Mouse (Mus musculus) liver, adult (tissue): ENCODE data around the gene A630095N17Rik.

Experiments used
- GATA4 ChIP-seq: IDR thresholded peaks from 2 replicates; pipeline ENCODE4 v1.6.1; 2014; ENCODE audit warnings: mild to moderate bottlenecking, low read length; ENCODE audit not compliant: insufficient replicate concordance

The A630095N17Rik gene

DNA sequence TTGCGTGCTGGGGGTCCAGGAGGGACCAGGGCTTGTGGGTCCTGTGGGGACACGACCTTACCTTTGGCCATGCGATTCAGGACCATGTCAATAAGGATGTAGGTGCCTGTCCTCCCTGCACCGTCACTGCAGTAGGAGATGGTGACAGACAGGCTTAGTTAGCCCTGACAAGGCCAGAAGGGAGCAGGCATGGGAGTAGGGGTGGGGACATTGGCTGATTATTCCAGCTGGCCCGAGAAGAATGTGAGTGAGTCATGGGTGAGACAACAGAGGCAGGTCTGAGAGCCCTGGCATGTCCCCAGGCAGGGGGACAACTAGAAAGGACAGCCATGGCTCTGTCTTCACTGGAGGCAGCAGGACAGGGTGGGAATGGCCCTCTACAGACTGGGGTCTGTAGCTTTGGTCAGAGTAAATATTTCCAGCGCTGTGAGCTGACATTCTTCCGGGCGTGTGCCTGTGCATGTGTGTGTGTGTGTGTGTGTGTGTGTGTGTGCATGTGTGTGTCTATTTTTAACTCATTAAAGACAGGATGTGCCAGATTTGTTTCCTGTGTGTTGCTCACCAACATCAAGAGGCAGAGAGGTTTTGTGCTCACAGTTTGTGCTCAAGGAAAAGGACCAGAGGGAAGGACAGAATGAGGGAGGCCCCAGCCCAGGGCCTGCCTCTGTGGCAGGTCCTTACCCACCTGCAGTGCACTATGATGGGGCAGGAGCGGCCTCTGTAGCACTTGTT lies 16.3 kb upstream of the A630095N17Rik start:
- no peak for TF ChIP-seq GATA4

DNA sequence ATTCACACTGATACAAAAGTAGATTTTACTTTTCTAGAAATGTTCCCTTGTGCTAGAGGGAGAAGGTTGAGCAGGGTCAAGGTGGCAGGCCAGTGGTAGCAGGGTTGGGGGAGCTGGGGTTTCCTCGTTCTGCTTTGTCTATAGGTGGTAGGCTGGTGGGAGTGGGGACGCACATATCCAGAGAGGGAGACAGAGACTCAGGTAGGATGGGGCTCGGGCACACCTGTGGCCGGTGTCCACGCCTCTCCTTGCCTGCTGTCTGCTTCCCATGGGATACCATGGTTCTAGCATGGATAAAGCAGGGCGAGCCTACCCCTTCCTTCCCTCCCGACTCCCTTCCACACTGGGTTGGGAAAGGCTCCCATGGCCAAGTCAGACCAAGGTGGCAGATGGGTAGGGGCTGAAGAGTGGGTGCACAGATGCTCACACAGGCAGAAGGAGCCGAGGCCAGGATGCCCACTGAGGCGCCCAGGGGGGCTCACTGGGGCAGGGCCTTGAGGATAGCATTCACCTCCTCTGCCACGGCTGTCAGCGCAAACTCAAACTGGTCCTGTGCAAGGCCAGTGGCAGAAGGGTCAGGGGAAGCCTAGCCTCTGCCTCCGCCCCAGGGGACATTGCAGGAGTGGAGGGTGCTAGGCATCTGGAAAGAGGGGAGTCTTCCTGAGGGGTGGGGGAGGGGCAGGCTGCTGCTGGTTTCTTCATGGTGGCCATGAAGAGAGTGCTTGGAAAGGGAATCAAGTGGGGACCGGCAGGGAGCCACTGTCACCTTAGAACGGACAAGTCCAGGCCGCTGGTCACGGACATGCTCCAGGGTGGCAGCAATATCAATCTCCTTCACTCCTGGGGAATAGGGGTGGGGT lies 15.4 kb upstream of the A630095N17Rik start:
- no peak for TF ChIP-seq GATA4

DNA sequence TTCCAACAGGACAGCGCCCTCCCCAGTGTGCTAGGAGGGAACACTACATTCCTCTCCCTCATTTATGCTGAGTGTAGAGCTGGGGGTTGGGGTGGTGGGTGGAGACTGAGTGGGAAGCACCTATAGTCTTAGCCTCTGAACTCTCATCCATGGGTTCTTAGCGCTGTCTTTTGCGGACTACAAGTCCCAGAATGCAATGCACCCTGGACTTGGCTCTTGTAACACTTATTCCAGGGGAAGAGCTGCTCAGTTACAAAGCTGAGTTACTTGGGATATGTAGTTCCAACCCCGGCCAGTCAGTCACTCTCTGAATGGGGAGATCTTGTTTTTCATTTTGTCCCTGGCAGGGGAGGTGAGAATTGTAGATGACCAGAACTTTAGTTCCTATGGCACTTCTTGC lies 12.9 kb upstream of the A630095N17Rik start:
- no peak for TF ChIP-seq GATA4

DNA sequence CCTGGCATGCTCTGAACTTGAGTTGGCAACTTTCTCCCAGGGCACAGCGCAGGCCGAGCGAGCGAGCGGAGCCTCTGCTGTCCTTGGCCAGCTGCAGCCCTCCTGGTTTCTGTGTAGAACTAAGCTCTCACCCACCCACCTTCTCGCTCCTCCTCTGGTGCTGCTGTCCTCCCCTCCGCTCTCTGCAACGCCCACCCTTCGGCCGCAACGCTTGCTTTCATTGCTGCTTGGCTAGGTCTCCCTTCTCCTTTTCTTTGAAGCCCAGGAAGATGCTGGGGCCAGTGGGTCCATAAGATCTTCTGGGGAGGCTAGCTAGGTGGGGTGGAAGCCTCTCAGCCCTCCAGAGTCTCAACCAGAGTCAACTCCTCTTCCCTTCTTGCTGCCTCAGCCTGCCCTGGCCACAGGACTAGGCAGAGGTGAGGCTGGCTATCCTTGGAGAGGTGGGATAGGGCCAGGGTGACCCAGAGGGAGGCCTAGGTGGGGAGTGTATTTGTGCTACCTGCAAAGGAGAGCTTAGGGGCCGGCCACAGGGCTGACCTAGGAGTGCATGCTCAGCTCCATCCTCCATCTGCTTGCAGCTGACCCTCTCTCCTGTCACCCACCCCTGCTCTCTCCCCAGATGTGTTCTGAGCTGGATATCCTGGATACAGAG lies 12.4 kb upstream of the A630095N17Rik start:
- TF ChIP-seq GATA4, result no peak

DNA sequence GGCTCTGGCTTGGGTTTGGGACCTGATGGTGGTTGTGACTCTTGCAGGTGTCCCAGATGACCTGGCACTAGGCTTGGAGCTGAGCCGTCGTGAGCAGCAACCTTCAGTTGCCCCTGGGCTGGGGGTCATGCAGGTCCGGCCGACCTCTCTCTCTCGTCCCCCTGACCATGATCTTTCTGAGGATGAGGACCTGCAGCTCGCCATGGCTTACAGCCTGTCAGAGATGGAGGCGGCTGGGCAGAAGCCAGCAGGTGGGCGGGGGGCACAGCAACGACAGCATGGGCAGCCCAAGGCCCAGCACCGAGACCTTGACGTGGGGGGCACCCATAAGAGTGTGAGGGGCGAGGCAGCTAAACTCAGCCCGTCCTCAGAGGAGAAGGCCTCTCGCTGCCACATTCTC lies 11.5 kb upstream of the A630095N17Rik start:
- no peak for TF ChIP-seq GATA4

DNA sequence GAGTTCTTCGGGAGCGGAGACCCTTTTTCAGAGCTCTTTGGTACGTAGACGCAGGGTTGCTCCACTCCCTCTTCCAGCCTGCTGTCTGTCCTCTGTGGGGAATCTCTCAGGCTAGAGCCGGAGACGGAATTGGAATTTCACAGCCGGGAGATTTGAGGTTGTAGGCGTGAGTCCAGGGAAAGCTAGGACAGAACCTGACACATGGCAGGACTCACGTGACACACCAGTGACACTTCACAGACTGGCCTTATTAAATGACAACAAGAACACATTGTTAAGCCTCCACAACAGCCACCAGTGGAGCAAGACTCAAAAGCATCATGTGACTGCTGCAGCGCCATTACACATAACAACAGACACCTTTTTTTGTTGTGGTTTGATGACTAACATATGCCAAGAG lies 7.7 kb upstream of the A630095N17Rik start:
- no peak for TF ChIP-seq GATA4

DNA sequence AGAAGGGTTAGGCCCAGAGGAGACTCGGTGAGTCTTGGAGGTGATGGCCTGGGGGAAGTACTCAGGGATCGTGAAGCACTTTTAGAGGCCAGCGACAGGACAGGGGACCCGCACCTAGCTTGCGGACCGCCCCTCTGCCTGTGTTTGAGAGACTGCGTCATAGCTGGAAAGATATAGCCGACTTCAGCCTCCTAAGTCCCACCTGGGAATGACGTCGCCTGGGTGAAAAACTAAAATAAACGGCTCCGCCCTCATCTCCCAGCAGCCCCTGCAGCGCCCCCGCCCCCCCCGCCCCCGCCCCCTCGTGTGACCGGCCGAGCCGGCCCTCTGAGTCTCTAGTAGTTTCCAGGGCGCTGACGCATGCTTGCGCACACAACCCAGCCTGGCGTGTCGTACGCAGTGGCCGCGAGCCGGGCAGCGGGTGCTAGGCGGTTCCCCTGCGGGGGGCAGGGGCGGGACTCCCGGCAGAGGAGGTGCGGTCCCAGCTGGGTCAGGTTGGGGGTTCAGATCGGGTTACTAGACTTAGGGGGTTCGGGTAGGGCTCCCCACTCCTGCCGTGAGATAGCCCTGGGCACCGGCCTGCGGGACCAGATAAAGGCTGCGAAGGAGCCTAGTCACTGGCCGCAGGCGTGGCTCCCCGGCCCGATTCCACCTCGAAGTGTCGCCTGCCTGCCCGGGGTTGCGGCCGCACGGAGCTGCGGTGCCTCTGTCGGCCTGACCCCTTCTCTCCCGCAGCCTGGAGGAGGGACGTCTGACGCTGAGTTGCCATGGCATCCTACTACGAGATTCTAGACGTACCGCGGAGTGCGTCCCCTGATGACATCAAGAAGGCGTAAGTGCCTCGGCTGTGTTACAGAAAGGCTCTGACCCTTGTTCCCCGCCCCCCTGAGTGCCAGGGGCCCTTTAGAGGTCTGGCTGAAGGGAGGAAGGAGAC lies 4.5 kb upstream of the A630095N17Rik start, which contains the start of gene Dnajb2:
Dnajb2 (plus strand) TSS at position 290 of the 934 bp plus-strand sequence.
- no peak for TF ChIP-seq GATA4

DNA sequence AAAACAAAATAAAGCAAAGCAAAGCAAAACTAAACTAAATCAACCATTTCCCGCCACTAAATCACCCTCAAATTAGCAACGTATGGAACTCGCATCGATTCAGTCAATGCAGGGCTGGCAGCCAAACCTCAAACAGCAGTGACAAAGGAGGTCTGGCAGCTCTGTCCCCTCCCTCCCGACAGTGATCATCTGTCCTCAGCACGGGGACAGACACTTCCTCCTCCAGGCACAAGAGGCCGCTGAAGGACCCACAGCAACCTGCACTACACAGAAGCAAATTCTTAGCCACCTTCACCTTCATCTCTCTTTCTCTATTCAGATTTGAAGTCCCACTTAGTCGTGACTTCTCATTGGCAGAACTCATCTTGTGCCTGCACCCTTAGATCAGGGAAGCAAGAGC lies 2.7 kb upstream of the A630095N17Rik start:
- no peak for TF ChIP-seq GATA4

DNA sequence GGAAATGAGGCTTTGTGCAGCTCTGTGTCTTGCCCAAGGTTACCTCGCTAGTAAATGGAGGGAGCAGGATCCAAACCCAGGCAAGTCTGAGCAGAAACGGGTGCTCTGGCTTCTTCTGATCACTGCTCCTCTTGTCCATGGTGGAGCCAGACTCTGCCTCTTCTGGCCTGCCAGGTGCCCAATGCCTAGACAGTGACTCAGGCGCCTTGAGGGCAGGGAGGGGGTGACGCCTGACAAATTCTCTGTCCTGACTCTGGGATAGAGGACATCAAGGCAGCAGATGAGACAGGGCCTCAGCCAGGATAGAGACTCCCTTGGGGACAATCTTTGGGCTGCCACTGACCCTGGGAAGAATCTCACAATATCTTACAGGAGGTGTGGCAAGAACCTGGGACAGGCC lies 678 bp downstream of the A630095N17Rik start:
- no peak for TF ChIP-seq GATA4

DNA sequence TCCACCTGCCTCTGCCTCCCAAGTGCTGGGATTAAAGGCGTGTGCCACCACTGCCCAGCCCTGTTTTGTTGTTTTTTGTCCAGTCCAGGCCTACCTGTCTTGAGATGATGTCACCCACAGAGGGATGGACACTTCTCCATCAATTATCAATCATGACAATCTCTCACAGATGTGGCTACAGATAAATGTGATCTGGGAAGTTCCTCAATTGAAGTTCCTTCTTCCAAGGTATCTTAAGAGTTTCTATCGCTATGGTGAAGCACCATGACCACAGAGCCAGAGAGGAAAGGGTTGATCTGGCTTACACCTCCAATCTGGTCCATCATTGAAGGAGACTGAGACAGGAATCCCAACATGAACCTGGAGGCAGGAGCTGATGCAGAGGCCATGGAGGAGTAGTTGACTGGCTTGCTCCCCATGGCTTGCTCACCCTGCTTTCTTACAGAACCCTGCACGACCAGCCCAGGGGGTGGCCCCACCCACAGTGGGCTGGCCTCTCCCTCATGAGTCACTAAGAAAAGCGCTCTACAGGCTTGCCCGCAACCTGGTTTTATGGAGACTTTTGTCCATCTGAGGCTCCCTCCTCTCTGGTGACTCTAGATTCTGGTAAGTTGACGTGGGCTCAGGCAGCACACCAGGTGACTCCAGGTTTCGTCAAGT lies 1.4 kb downstream of the A630095N17Rik start:
- TF ChIP-seq GATA4, result no peak

DNA sequence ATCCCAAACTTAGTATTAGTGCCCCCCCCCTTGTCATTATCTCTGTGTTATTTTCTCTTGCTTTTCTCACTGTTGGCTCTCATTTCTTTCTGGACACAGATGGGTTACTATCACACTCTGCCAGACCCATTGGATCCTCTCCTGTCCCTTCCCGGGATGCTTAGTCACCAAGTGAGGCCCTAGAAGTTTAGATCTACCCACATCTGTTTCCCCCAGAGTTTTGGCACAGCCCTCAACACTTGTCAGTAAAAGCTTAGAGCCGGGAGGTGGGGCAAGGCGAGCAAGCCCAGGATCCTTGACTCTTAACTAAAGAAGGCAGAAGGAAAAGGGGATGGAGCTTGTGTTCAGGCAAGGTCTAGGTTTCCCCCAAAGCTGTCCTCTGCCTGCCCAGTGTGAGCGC lies 2.7 kb downstream of the A630095N17Rik start:
- TF ChIP-seq GATA4, result no peak

DNA sequence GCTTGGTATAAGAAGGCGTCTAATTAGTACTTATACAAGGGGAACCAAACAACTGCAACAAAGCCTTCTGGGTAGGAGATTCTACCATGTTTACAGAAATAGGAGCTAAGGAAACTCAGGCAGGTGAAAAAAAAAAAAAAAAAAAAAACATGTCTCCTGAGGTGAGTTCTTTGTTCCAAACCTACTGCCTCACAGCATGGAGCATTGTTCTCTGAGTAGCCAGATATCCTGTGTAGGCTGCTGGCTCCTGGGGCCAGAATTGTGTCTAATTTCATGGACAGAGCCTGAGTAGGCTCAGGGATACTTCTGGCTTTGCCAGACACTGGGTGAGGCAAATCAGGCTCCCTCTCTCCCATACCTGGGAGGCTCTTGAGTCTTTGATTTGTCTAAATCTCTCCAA lies 4.2 kb downstream of the A630095N17Rik start:
- no peak for TF ChIP-seq GATA4

DNA sequence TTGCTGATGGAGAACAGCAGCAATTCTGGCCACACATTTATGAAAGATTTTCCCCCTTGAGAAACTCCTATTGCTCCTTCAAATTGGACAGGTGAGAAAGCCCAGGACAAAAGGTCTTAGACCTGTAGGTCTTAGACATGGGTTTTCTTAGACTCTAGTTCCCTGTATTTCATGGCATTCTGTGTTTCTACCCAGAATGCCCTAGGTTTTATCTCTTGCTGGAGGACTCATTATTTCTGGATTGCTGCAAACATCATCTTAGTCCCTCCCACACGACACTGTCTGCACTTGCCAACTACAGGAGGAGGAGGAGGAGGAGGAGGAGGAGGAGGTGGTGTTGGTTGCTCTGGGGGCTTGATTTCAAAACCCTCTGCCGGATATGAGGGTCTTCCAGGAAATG lies 5.8 kb downstream of the A630095N17Rik start:
- no peak for TF ChIP-seq GATA4

DNA sequence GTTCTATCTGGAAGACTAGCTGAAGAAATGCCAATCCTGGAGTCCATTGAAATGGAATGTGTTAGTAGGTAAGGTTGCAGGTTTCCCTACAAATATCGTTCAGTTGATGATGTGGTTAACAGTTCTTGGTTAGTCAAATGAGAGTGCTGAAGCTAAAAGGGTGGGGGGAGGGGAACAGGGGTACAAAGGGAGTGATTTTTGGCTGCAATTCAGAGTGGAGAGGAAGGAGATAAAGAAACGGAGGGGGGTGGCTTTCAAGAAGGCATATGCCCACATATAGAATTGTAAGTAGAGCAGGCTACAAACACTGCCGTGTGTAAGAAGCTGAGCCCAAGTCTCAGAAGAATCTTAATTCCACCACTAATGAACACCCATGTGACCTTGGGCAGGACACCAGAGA lies 6.4 kb downstream of the A630095N17Rik start:
- TF ChIP-seq GATA4, result no peak
